Mouse (Mus musculus) liver, embryonic 14.5 days (tissue): ENCODE results near the gene Dusp28.

Source experiments
- CTCF ChIP-seq: IDR thresholded peaks from 2 replicates; pipeline ENCODE4 v1.5.1; 2016; ENCODE audit warnings: antibody characterized with exemption, low read depth, control low read depth
- EP300 ChIP-seq: IDR thresholded peaks from 2 replicates; pipeline ENCODE4 v1.6.1; 2016; ENCODE audit warnings: antibody characterized with exemption, low read depth

DNA sequence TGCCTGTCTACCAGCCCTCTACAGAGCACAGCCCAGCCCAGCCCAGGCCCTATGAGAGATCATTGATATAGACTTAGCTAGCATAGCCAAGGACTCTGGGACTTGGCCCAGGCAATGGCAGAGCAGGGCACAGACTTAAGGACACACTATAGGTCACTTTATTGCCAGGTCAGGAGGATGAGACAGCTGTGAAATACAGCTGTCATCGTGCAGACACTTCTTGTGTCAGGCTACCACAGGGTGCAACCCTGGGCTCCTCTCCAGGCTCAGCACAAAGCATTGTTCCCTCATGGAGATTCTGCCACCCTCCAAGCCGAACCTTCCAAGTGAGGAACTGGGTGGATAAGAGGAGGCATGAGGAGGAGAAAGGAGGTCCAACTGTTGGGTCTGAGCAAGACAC, 36.8 kb upstream of the Dusp28 start:
- TF ChIP-seq EP300 (no peak), CTCF (no peak)
